Mouse (Mus musculus) cerebellum, postnatal 10 days (tissue): ENCODE results near the gene Eml5.

Experiments used
- DNase-seq, 2 experiments: peaks; one replicate each; pipeline ENCODE4 v3.0.0; 2021; ENCODE audit warnings: mixed read lengths in 2 of 2

Eml5 gene

DNA sequence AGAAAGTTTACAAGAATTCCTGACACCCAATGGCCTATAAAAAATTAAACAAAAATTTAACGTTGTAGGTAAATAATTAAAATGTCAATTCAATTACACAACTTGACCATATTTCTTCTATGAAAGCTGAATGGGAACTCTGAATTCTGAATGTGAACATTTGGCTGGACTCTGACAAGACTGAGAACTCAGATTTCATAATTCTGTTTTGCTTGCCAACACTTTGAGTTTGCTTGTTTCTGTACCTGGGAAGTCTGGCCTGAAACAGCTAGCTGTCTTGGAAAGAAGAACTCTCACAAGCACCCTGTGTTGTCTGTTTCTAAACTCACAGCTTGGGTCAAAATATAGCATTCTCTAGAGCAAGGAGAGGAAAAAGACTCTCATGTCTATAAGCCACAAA lies 67.4 kb downstream of the Eml5 start:
- no peak for DNase-seq

DNA sequence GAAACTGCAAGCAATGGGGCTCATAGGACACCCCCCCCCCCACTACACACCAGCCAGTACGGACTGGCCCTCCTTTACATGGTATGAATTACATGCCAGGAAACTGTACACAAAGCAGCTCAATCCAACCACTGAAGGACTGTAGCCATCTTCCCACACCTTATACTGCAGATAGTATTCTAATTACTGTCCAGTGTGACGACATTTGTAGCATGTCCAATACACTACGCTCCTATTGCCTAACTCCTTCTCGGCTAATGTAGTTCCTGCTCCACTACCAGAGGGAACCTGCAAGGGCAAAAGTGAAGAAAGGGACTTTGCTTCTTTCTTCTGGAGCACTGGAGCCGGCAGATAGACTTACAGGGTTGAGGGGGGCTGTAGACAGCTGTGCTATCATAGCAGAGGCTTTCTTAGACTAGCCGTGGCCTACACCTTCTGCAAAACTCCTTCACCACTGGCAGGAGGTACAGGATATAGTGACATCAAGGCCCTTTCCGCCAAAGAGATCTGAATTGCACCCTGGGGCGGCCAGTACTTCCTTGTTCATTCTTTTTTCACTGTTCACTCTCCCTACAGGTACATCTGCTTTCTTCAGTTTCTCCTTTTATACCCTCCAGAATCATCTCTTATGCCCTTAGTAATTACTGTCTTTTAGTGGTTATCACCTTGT lies 68.2 kb downstream of the Eml5 start:
- no peak for DNase-seq

DNA sequence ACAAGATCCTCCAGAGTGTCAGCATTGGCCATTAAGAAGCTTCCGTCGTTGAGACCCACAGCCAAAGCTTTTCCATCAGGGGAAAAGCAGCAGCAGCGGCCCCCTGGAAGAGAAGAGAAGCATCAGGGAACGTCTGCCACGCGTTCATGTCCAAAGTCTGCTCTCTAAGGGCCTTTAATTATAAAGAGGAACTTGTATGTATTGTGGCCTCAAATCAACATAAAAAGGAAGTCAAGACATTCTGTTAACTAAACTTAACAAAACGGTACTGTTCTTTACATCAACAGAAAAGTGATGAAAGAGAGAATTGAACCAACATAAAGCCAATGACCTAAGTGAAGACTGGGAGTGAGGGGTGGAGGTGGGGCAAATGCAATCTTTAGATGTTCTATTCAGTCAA lies 70.2 kb downstream of the Eml5 start:
- no peak for DNase-seq

DNA sequence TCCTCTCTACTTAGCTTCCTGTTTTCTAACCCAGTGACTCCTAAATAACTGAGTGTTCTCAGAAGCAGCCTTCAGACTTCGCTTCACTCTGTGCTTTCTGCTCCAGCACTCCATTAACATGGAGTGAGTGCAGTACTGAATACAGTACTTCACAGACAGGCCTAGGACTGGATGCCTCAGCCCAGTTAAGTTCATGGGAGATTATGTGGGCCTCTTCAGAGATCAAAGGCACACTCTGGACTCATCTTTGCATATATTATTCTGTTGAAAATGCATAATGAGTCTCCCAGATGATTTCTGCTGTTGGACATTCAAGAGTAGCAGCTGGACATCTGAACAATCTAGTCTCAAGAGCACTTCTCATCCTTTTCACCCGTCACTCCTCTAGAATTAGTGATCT lies 80.5 kb downstream of the Eml5 start:
- DNase-seq: no peak

GRCm38 (mm10) chr12:98804078-98804748 lies 97.1 kb downstream of the Eml5 start:
- peak; percentile 13 to 24 for DNase-seq

DNA sequence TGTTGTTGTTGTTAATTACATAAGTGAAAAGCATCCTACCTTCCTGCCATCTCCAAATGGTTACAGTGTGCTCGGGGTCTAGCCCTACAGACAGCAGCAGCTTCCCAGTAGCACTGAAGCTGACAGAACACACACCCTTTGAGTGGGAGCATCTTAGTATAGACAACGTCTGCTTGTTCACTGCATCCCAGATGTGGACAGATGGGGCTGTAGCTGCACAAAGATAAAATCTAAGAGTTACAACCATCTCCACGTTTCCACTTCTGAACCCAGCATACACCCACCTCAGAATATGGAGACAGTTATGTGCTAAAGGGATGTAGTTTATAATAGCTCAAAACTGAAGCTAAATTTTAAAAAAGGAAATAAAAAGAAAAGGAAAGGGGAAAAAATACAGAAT lies 99.0 kb downstream of the Eml5 start:
- DNase-seq: no peak

DNA sequence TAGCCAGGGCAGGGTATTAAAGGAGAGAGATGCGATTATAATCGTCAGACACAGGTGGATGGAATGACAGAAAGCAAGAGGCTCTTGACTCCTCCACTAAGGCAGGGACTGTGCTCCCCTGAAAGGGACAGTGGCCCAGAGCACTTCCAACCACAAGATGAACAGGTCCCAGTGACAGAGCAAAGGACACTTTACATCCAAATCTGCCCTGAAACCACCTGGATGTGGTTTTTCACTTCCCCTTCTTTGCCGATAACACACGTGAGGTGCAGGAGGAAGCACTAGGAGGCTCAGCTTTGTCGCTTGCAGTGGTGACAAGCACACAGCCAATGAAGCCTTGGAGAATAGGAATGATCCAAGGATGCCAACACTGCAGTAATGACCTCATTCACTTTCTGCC lies 101.0 kb downstream of the Eml5 start:
- no peak for DNase-seq

GRCm38 (mm10) chr12:98795731-98796318 lies 105.5 kb downstream of the Eml5 start:
- DNase-seq: no peak

- DNase-seq: no peak
These were observed 117.0 kb downstream of the Eml5 start for GRCm38 (mm10) chr12:98784251-98784650.

DNA sequence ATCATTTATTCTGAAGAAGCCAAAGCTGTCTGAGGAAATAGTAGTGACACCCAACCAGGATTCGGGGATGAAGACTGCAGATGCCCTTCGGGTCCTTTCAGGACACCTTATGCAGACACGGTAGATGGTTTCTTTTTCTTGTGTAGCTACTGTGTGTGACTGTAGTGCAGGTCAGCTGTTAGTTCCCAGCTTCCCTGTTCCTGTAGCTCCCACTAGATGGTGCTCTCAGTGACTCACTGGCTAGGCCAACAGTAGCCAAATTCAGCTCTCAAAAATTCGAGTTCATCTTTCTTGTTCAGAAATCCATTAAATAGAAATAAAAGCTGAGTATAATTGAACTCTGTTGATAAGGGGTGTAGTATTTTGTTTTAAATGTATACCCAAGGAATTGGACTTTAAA lies 122.1 kb downstream of the Eml5 start:
- DNase-seq: peak; percentile 58 to 64

DNA sequence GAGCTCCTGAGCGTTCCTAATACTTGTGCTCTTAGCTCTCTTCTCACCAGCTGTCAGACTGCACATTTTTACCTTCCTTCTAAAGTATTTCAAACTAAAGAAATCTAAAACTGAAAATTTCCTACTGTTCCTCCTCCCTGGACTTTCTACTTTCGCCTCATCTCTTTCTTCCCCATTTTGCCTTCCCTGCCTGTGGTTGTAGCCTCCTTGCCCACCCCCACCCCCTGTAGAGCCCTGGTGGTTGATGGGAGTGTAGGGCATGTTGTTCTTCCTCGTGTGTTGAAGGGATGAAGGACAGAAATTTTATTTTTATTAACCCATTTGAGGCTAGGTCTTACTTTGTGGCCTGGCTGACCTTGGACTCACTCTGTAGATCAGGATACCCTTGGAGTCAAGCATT lies 123.8 kb downstream of the Eml5 start:
- no peak for DNase-seq

- no peak for DNase-seq
These were observed 135.0 kb downstream of the Eml5 start for GRCm38 (mm10) chr12:98766241-98766640.

- no peak for DNase-seq
These were observed 141.6 kb downstream of the Eml5 start for GRCm38 (mm10) chr12:98759700-98760099.

DNA sequence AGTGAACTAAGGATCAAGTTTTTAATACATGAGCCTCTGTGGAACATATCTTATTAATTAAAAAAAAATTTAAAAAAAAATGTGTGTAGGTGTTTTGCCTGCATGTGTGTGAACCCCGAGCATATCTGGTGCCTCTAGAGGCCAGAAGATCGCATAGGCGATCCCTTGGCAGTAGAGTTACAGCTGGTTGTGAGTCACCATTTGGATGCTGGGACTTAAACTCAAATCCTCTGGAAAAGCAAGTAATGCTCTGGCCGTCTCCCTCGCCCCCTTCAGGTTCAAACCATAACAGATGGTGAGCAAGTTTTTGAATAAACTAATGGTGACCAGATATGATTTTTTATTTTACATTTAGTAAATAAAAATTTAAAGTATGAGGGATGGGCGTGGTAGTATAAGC lies 143.6 kb downstream of the Eml5 start:
- no peak for DNase-seq

- DNase-seq: peak; percentile 42 to 53
These were observed 153.9 kb downstream of the Eml5 start for GRCm38 (mm10) chr12:98747380-98747753.

DNA sequence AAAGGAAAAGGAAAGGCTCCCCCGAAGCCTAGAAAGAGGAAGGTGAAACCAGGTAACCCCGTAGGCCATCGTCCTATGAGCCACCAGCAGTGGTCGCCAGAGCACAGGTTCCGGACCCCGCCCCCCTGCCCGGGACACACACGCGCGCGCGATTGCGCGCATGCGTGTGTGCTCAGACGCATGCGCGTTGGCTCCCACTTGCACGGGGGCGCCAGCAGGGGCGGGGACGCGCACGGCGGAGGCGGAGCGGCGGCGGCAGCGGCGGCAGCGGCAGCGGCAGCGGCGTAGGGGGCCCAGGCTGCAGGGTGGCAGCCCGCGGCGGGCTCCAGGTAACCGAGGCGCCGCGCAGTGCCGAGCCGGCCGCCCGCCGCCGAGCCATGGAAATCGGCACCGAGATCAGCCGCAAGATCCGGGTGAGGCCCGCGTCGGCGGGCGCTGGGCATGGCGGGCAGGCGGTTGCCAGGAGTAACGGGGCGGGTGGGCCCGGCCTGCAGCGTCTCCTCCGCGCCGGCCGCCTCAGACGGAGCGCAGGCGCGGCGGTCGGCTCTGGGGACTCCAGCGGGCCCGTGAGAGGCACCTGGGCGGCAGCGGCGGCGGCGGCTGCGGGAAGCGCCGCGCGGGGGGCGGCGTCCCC lies 154.4 kb downstream of the Eml5 start, which contains the start of gene Zc3h14:
Zc3h14 (plus strand) TSS at position 219 of the 634 bp plus-strand sequence.
- DNase-seq: peak; percentile 98 to 99

GRCm38 (mm10) chr12:98746131-98746530 lies 155.2 kb downstream of the Eml5 start:
- DNase-seq: peak; percentile 50 to 52

DNA sequence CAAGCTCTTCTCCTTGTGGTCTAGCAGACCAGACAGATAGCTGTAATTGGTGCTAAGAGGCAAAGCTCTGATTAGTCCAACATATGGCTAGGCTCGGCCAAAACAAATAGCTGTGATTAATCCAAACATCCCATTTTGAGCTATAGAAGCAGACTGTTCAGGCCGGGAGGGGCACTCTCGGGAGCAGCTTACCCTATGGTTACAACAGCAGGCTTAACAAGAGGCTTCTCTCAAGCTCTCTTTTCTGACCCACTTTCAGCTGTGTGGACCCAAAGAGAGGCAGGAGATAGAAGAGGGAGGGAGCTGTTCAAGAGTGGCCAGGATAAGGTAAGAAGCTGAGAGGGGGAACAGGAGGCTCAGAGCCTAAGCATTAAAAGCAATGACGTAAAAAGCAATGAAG lies 155.7 kb downstream of the Eml5 start:
- no peak for DNase-seq

DNA sequence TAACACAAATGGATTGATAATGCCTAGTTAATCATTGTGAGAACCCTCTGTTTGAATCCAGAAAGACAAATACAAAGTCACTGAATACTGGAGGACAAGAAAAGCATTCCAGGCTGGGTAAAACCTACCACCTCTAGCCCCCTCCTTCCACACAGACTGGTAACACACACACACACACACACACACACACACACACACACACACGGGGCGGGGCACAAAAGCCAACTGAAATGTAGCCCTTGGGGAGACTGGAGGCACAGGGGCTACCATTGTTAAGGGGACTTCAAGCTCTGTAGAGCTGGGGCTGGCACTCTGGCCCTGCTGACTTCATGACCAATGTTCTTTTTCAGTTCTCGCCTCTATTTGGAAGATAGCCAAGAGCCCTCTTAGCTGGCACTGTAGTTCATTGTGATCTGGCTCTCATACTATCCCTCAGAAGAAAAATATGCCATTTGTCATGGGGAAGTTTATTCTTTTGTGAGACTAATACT lies 160.2 kb downstream of the Eml5 start:
- DNase-seq: peak in 1 of 2 experiments; percentile 26

GRCm38 (mm10) chr12:98737801-98738350 lies 163.4 kb downstream of the Eml5 start:
- DNase-seq: no peak

DNA sequence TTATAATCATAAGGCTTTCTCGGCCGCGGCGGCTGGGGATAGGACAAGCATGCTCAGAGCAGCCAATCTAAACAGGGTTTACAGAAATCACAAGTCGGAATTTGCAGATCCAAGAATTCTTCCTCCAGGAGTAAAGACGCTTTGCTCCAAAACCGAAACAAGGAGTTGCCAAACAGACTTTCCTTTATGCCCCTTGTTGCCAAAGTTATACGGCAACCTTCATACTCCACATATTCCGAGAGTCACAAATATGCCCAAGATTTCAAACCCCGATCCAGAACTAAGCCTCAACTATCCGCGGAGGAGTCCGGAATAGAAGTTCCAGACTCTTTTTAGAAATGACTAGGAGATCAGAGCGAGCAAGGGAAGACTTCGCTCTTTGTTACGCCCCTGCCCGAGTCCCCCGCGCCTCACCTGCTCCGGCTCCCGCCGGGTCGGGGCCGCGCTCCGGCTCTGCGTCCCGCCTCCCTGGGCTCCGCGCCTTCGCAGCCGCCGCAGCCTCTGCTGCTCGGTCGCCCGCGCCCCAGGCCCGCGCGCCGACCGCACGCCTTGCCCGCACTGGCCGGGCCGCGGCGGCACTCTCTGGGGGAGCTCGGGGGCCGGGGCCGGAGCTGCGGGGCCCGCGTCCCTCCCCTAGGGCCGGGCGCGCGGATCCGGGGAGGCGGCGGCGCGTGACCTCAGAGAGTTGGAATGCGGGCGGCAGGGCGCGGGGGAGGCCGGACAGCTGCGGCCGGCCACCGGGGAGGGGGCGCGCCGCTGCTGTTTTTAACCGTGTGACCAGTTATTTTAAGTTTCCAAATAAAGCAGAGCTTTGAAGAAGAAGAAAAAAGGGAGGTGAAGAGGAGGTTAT lies 164.1 kb downstream of the Eml5 start, which contains the start of gene Ptpn21:
Ptpn21 (minus strand) TSS at position 455 of the 850 bp plus-strand sequence.
- DNase-seq: peak; percentile 57 to 60
